Mouse (Mus musculus) erythroblast, embryonic 14.5 days (primary cell): Measurements from ENCODE around the gene Slc10a7.

Experiments used
- GATA1 ChIP-seq: IDR thresholded peaks from 2 replicates; pipeline ENCODE4 v1.6.1; 2012; ENCODE audit warnings: low read length, inconsistent platforms, mixed read lengths
- TAL1 ChIP-seq: IDR thresholded peaks from 3 replicates; pipeline ENCODE4 v1.6.1; 2012; ENCODE audit warnings: low read length, inconsistent platforms, mixed read lengths

DNA sequence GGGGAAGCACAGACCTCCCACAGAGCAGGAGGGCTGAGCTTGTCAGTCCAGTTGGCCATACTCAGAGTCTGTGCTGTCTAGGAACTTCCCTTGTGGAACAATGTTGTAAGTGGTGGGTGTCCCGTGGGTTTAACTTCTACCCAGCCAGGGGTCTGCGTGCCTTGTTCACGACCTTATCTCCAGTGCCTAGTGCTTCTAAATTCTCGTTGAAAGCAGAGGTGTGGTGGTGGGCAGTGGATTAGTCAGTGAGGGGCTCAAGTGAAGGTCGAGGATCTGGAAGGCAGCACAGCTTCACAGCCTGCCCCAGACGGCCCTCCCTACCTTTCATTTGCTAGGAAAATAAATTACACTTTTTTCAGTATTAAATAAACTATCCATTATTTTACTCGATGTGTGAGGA, 161.1 kb downstream of the Slc10a7 start:
- TF ChIP-seq GATA1: no peak
- no peak for TF ChIP-seq TAL1
